In the genomic region with DNA sequence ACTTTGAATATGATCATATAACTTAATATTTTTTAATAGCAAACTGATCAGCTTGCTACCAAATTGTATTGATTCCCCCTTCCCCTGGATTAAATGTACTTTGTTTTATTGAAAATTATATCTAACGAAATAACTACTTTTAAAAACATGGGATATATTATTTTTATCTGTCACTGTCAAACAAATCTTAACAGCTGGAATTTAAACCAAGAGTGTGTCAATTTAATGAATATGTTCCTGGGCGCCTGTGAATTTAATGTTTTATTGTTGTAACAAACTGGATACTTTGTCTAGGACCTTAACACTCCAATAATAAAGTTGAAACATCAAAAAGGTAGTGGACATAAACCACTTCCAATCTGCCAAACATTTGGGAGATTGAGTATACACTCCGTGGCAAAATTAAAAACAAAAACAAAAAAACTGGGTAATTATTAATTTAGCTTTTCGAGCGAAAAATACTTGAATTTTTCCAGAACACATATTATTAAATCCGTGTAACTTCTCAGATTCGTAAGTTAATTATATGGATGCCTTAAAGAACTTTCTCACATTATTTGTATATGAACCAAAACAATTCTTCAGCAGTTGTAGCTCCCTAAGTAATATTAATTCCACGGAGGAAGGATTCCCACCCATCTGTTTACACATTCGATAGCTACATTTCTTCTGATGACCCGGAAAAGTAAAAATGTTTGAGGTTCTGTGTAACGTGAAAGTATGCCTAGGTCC, we compare ENCODE assay signal across 9 mouse cellular contexts. TPM values are rescaled to one million over a fixed set of nuclear protein-coding genes. Genes with fewer than 3 reads are reported as not detected.
A peak's percentile ranks its signal among the peaks of the same experiment; 100 is the strongest.
DNase-seq lines count a peak whose midpoint lies in the region; ATAC-seq lines count a peak whose summit lies in the region.
"Had no signal": no experiment of that assay in that cellular context is flagged by ENCODE, and none has a peak within 500 bp of the region (broad histone marks: within the 10 kb centered on the region; RNA-seq: fewer than 3 reads in every experiment).

No protein-coding gene starts in this region.

- H3K4me2 ChIP-seq in kidney, embryonic 16.5 days (replicated peaks; ENCODE audit: low read depth, low read length): peak overlapping the region; percentile 83
- peak overlapping the region; percentile 74 for H3K4me2 ChIP-seq in embryonic facial prominence, embryonic 11.5 days (ENCODE audit: low read depth, low read length)
- peak overlapping the region; percentile 87 for H3K4me2 ChIP-seq in hindbrain, embryonic 16.5 days (ENCODE audit: low read length)
- peak overlapping the region; percentile 82 for H3K4me2 ChIP-seq in midbrain, embryonic 14.5 days (ENCODE audit: low read length)

- no peak for ATAC-seq in kidney, embryonic 16.5 days (ENCODE audit: low FRiP score, low TSS enrichment)
- no peak for ATAC-seq in embryonic facial prominence, embryonic 11.5 days (replicated peaks; ENCODE audit: insufficient number of reproducible peaks, low FRiP score, low TSS enrichment, low read depth)
- ATAC-seq in hindbrain, embryonic 16.5 days: no peak
- ATAC-seq in midbrain, embryonic 14.5 days (ENCODE audit: low FRiP score, low TSS enrichment): no peak

- peaks cover 16% of the 10 kb centered on the region for H3K4me1 ChIP-seq in kidney, embryonic 16.5 days (ENCODE audit: insufficient read depth, low read length)
- H3K4me1 ChIP-seq in embryonic facial prominence, embryonic 11.5 days (ENCODE audit: control insufficient read depth, insufficient read depth, low read length): no peaks in the 10 kb centered on the region
- H3K4me1 ChIP-seq in hindbrain, embryonic 16.5 days (ENCODE audit: control insufficient read depth, insufficient read depth, low read depth, low read length): peaks cover 13% of the 10 kb centered on the region
- peaks cover 14% of the 10 kb centered on the region for H3K4me1 ChIP-seq in midbrain, embryonic 14.5 days (ENCODE audit: control insufficient read depth, insufficient read depth, low read length)

- peak overlapping the region; percentile 80 for H3K9ac ChIP-seq in kidney, embryonic 16.5 days (replicated peaks; ENCODE audit: low read length)
- H3K9ac ChIP-seq in embryonic facial prominence, embryonic 11.5 days (replicated peaks; ENCODE audit: low read length): peak overlapping the region; percentile 80
- H3K9ac ChIP-seq in hindbrain, embryonic 16.5 days (ENCODE audit: low read depth, low read length): peak overlapping the region; percentile 65
- H3K9ac ChIP-seq in midbrain, embryonic 14.5 days (replicated peaks; ENCODE audit: low read length): peak overlapping the region; percentile 59

- peak overlapping the region; percentile 61 for H3K4me3 ChIP-seq in kidney, embryonic 16.5 days (ENCODE audit: low read length)
- H3K4me3 ChIP-seq in embryonic facial prominence, embryonic 11.5 days (ENCODE audit: low read depth, low read length): peak overlapping the region; percentile 66
- peak overlapping the region; percentile 60 for H3K4me3 ChIP-seq in hindbrain, embryonic 16.5 days (ENCODE audit: low read length)
- H3K4me3 ChIP-seq in midbrain, embryonic 14.5 days (replicated peaks; ENCODE audit: low read depth, low read length): peak overlapping the region; percentile 55

- H3K36me3 ChIP-seq in kidney, embryonic 16.5 days (ENCODE audit: insufficient read depth, low read length): no peaks in the 10 kb centered on the region
- H3K36me3 ChIP-seq in embryonic facial prominence, embryonic 11.5 days (replicated peaks; ENCODE audit: control insufficient read depth, insufficient read depth, low read depth, low read length): no peaks in the 10 kb centered on the region
- H3K36me3 ChIP-seq in hindbrain, embryonic 16.5 days (ENCODE audit: control insufficient read depth, insufficient read depth, low read length): no peaks in the 10 kb centered on the region
- H3K36me3 ChIP-seq in midbrain, embryonic 14.5 days (ENCODE audit: control insufficient read depth, insufficient read depth, low read length): no peaks in the 10 kb centered on the region

- peaks cover 15% of the 10 kb centered on the region for H3K27me3 ChIP-seq in kidney, embryonic 16.5 days (ENCODE audit: insufficient read depth, low read length)
- H3K27me3 ChIP-seq in embryonic facial prominence, embryonic 11.5 days (ENCODE audit: control insufficient read depth, insufficient read depth, low read length): no peaks in the 10 kb centered on the region
- peaks cover 3% of the 10 kb centered on the region; the same call in 1 of the 2 replicates for H3K27me3 ChIP-seq in hindbrain, embryonic 16.5 days (replicated peaks; ENCODE audit: control insufficient read depth, insufficient read depth, low read length)
- H3K27me3 ChIP-seq in midbrain, embryonic 14.5 days (ENCODE audit: control insufficient read depth, insufficient read depth, low read length): no peaks in the 10 kb centered on the region

- no peaks in the 10 kb centered on the region for H3K9me3 ChIP-seq in kidney, embryonic 16.5 days (ENCODE audit: low read length)
- no peaks in the 10 kb centered on the region for H3K9me3 ChIP-seq in embryonic facial prominence, embryonic 11.5 days (replicated peaks; ENCODE audit: control insufficient read depth, low read length)
- H3K9me3 ChIP-seq in hindbrain, embryonic 16.5 days (ENCODE audit: control insufficient read depth, low read length): no peaks in the 10 kb centered on the region
- H3K9me3 ChIP-seq in midbrain, embryonic 14.5 days (ENCODE audit: control insufficient read depth, low read length): no peaks in the 10 kb centered on the region

- WGBS in kidney, embryonic 16.5 days: 7% methylated on average over 11 of the region's 11 CpGs
- 2% methylated on average over 11 of the region's 11 CpGs for WGBS in embryonic facial prominence, embryonic 11.5 days
- 2% methylated on average over 11 of the region's 11 CpGs for WGBS in hindbrain, embryonic 16.5 days
- WGBS in midbrain, embryonic 14.5 days: 2% methylated on average over 11 of the region's 11 CpGs

- no peak for DNase-seq in kidney, adult 11 months
- no peak for DNase-seq in embryonic facial prominence, embryonic 11.5 days (ENCODE audit: low spot score)
- DNase-seq in midbrain, embryonic 14.5 days: no peak
- DNase-seq in adrenal gland, adult 18-20 months (ENCODE audit: low spot score in 2 of 2): no peak
- DNase-seq in spleen, adult 18-20 months: no peak
- DNase-seq in ovary, postnatal 36 days (ENCODE audit: low spot score): no peak

- H3K27ac ChIP-seq in kidney, embryonic 16.5 days (ENCODE audit: low read length): peak overlapping the region; percentile 86
- H3K27ac ChIP-seq in embryonic facial prominence, embryonic 11.5 days (replicated peaks; ENCODE audit: low read depth, low read length): peak overlapping the region; percentile 96
- peak overlapping the region; percentile 75 for H3K27ac ChIP-seq in hindbrain, embryonic 16.5 days (ENCODE audit: low read depth, low read length)
- H3K27ac ChIP-seq in midbrain, embryonic 14.5 days (replicated peaks; ENCODE audit: low read depth, low read length): peak overlapping the region; percentile 87

RNA-seq across cellular contexts. Expression of a gene that starts 2.2 kb away (rescaled TPM):
- polyA plus RNA-seq in kidney, embryonic 16.5 days (2015; fragmentation: Nextera tagmentation; extraction: Ambion mirVana): 40.8 and 44.4 TPM in 2 replicates
- polyA plus RNA-seq in embryonic facial prominence, embryonic 11.5 days (2014; fragmentation: Nextera tagmentation; extraction: Ambion mirVana): 138 and 149 TPM in 2 replicates
- 15.5 and 19.2 TPM in 2 replicates for polyA plus RNA-seq in hindbrain, embryonic 16.5 days (2015; fragmentation: Nextera tagmentation; extraction: Ambion mirVana)
- polyA plus RNA-seq in midbrain, embryonic 14.5 days (2014; fragmentation: Nextera tagmentation; extraction: Ambion mirVana): 24.7 and 39.2 TPM in 2 replicates
- total RNA-seq in adrenal gland, adult 18-20 months (2021): under 1 TPM in 1 of 2 experiments, not detected in 1; 0.10 TPM
- polyA plus RNA-seq: cortical plate, adult 2 months had no signal

RNA-seq across cellular contexts. Expression of a gene that starts 46.9 kb away (rescaled TPM):
- polyA plus RNA-seq in kidney, embryonic 16.5 days (2015; fragmentation: Nextera tagmentation; extraction: Ambion mirVana): 121 and 125 TPM in 2 replicates
- polyA plus RNA-seq in embryonic facial prominence, embryonic 11.5 days (2014; fragmentation: Nextera tagmentation; extraction: Ambion mirVana): 53.3 and 55.5 TPM in 2 replicates
- 97.0 and 97.9 TPM in 2 replicates for polyA plus RNA-seq in hindbrain, embryonic 16.5 days (2015; fragmentation: Nextera tagmentation; extraction: Ambion mirVana)
- 58.0 and 105 TPM in 2 replicates for polyA plus RNA-seq in midbrain, embryonic 14.5 days (2014; fragmentation: Nextera tagmentation; extraction: Ambion mirVana)
- 100 to 1,000 TPM; 102 to 111 TPM for total RNA-seq in adrenal gland, adult 18-20 months (2021)
